Mouse (Mus musculus): ENCODE data around the gene Sval2.

Sval2 gene

DNA sequence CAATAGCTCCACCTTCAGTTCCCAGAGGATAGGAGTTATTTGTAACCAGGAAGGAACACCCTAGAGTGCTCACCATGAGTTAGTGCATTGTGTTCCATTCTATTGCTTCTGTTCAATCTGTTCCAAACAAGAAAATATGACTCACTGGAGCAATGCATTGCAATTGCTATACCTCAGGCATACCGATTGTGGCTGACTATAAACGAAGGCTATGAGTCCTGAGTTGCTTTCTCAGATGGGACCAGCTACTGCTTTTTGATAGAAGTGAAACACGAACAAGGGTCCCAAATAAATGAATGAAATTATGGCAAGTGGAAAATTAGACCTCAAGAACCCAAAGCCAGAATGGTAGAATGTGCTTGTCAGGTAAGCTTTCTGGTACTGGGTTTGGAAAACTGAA is at the start of gene Sval2:
Sval2 (plus strand) TSS at position 301 of the 400 bp plus-strand sequence.
- no peak for DNase-seq (ENCODE audit: low spot score)

GRCm38 (mm10) chr6:41824086-41824485 is 28.7 kb upstream of the Sval2 start:
- DNase-seq (ENCODE audit: low spot score), result no peak

DNA sequence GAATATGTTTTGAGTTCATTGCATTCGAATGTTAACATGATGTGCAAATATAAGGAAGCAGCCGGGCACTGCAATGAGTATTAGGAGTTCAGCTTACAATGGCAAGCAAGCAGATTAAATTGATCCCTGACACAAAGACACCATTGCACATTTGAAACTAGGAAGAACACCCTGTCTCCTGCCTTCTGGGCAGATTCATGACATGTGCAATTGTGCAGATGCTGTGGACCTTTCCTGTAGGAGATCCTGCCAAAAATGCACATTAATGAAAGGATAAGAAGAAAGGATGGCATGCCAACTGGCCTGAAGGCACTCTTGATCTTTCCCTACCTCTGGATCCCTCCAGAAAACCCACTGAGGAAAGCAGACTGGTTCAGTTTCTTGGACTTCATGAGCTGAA is 23.3 kb upstream of the Sval2 start:
- no peak for DNase-seq (ENCODE audit: low spot score)

DNA sequence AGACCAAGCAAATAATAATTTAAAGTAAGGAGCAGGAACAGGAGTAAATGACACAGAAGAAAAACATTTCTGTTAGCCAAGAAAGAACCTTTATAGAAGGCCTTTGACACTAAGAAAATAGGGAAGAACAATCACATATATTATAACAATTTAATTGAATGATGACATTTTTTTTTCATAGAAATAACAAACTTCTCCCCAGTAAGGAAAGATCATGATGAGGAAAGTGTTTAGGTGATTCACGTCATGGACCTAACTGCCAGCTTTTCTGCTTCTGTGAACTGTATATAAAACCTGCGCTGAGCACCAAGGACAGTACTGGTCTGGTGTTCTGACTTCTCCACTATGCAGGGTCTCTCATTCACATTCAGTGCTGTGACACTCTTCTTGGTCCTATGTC is 5.6 kb upstream of the Sval2 start, which contains the start of gene Pip:
Pip (plus strand) TSS at position 301 of the 400 bp plus-strand sequence.
- no peak for DNase-seq (ENCODE audit: low spot score)

DNA sequence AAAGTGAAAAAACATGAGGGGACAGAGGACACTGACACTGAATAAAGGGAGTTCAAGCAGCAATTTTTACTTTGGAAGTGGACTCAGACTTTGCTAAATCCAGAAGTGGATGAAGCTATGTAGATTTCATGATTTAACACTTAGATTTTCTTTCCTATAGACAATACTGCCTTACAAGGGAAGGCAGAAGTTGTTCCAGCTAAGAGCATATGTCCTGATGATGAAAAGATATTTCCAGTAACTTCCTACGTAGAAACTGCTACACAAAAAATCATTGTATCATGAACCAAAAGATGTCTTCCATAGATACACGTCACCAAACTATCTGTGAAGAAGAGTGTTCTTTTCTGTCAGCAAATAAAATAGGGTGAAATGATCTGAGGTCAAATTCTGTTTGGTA is 11.2 kb downstream of the Sval2 start:
- no peak for DNase-seq (ENCODE audit: low spot score)

- DNase-seq (ENCODE audit: low spot score), result peak; percentile 66
These were observed 58.8 kb downstream of the Sval2 start for GRCm38 (mm10) chr6:41911625-41912024.

Data from adipocyte (in vitro differentiated cells).